Mouse (Mus musculus) testis, adult 2 months (tissue): ENCODE measurements around the gene Ap2a2.

Experiments used
- CTCF ChIP-seq: fragments of 200-500 bp; IDR thresholded peaks from 2 replicates; pipeline ENCODE4 v1.5.1; 2012; ENCODE audit warnings: low read depth, mild to moderate bottlenecking, inconsistent platforms, low read length, moderate library complexity; ENCODE audit not compliant: control insufficient read depth, insufficient read depth, insufficient replicate concordance
- POLR2A ChIP-seq: fragments of 200-500 bp; IDR thresholded peaks from 2 replicates; pipeline ENCODE4 v1.6.1; 2012; ENCODE audit warnings: low read depth, mild to moderate bottlenecking, inconsistent platforms, low read length, moderate library complexity; ENCODE audit not compliant: control insufficient read depth

GRCm38 (mm10) chr7:141642375-141642774 lies 80.4 kb downstream of the Ap2a2 start:
- TF ChIP-seq POLR2A (no peak), CTCF (no peak)
